Mouse (Mus musculus): ENCODE results near the gene Pbx1.

Pbx1 gene

DNA sequence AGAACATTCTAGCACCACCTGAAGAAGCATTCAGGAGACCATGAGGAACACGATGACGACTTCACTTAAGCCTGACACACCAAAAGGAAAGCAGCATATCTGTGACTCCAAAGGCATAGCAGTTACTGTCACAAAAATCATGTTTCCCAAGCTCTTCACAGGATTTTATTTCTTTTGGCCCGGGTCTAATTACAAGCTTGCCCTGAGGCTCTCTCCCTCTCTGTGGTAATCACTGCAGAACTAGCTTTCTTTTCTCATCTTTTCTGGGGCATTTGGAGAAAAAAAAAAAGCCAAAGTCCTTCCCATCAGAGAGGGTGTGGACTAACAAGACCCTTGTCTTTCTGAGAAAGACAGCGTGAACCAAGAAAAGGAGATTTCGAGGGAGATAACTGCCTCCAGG lies 87.8 kb downstream of the Pbx1 start:
- no peak for DNase-seq (ENCODE audit: low spot score in 2 of 2)

GRCm38 (mm10) chr1:168342269-168342668 lies 89.8 kb downstream of the Pbx1 start:
- DNase-seq (ENCODE audit: low spot score in 2 of 2), result no peak

- no peak for DNase-seq (ENCODE audit: low spot score in 2 of 2)
Measured at GRCm38 (mm10) chr1:168341863-168342262, 90.2 kb downstream of the Pbx1 start.

DNA sequence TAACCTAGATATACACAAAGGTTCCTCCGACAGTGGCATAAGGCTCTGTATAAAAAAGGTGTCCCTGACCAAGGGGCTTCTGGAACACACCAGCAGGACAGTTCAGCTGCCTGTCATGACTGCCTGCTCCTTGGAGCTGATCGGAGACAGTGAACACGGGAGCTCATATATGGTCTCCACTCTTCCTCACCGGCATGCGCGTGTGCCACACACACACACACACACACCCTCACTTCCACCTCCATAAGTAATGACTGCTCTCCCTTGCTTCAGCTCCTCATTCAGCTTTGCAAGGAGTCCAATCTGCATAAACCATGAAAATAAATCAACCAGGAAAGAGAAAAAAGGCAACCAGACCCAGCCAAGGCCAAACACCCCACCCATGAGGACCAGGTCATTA lies 90.7 kb downstream of the Pbx1 start:
- DNase-seq (ENCODE audit: low spot score in 2 of 2), result no peak

DNA sequence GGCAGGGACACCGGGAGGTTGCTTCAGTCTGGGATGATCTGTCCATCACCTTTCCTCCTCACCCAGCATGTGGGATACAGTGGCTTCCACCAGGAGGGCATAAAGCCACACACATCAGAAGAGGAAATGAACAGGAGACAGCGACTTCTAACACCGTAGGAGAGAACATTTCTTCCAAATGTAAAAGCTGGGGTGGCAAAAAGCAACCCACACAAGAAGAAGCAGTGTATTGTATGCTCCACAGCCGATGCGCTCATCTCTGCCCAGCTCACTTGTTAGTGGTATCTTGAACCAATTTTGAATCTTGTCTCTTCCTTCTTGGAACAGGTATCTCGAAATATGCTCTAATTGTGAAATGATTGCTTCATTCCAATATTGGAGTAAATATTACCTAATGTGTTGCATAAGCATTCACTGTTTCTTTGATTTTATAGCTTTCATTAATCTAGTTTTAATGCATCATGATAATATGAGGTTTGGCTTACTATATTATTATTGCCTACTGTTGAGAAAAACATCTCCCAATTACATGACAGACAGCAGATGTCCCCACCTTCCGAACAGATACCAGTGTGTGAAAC lies 95.7 kb downstream of the Pbx1 start:
- no peak for DNase-seq (ENCODE audit: low spot score in 2 of 2)

- DNase-seq (ENCODE audit: low spot score in 2 of 2), result no peak
Measured at GRCm38 (mm10) chr1:168334831-168335574, 97.1 kb downstream of the Pbx1 start.

- DNase-seq (ENCODE audit: low spot score in 2 of 2), result no peak
Measured at GRCm38 (mm10) chr1:168332056-168332455, 100.0 kb downstream of the Pbx1 start.

GRCm38 (mm10) chr1:168328236-168328605 lies 103.8 kb downstream of the Pbx1 start:
- no peak for DNase-seq (ENCODE audit: low spot score in 2 of 2)

- DNase-seq (ENCODE audit: low spot score in 2 of 2), result no peak
Measured at GRCm38 (mm10) chr1:168327405-168328235, 104.5 kb downstream of the Pbx1 start.

DNA sequence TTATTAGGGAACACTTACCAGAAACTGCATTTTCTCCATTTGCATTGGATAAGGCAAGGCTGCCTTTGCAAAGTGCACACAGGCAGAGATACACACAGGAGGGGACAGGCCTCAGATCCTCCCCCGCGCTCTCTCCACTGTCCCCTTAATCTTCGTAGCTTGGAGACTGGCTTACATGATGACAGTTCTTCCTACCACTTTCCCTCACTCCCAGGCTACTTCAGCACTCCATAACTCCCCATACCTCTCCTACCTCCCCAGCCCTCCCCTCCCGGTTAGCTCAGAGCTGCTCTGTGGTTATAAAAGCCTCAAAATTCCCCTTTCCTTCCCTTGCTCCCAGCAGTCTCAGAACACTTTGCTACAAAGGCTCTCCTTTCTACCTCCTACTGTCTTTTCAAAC lies 106.3 kb downstream of the Pbx1 start:
- DNase-seq (ENCODE audit: low spot score in 2 of 2), result no peak

- no peak for DNase-seq (ENCODE audit: low spot score in 2 of 2)
Measured at GRCm38 (mm10) chr1:168324306-168325085, 107.6 kb downstream of the Pbx1 start.

DNA sequence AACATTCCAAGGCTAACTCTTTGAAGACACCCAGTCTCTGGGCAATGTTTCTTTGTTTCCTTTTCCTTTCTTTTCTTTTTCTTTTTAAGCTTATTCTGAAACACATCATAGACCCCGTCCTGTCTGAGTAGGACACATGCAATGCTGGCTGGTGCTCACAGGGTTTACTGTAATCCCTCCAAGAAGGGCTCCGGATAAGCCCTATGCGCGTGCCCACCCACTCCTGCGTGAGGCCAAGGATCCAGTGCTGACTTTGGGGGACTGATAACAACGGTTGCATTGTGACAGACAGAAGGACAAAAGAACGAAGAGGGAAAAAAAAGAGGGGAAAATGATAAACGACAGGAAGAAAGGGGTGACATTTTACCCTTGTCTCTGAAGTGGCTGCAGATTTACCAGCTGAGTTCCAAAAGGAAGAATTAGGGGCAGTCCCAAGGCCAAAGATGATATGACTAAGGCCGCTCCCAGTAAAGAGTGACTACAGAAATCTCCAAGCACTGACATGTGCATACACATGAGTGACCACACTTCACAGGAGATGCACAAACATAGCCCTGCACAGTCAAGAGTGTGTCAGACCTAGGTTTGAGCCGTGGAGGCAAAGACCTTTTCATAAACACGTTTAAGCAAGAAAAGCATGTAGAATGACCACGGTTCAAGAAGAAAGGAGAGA lies 108.5 kb downstream of the Pbx1 start:
- no peak for DNase-seq (ENCODE audit: low spot score in 2 of 2)

DNA sequence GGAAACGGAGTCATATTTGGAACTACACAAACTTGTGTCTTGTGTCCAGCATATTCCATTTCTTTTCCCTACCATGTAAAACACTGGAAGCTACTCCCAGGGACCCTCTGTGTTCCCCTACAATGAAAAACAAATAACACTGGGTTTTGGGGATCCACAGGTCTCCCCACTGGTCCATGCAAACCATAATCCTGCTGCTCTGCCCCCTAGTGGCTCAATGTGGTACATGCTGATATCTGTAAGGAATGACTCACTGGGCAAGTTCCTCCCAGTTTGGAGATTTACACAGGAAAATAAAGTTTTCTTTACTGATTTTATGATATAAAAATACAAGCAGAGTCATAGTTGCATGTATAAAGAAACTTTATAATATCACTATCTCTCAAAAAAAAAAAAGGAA lies 109.2 kb downstream of the Pbx1 start:
- no peak for DNase-seq (ENCODE audit: low spot score in 2 of 2)

- no peak for DNase-seq (ENCODE audit: low spot score in 2 of 2)
Measured at GRCm38 (mm10) chr1:168319695-168320094, 112.4 kb downstream of the Pbx1 start.

- no peak for DNase-seq (ENCODE audit: low spot score in 2 of 2)
Measured at GRCm38 (mm10) chr1:168318899-168319469, 113.1 kb downstream of the Pbx1 start.

DNA sequence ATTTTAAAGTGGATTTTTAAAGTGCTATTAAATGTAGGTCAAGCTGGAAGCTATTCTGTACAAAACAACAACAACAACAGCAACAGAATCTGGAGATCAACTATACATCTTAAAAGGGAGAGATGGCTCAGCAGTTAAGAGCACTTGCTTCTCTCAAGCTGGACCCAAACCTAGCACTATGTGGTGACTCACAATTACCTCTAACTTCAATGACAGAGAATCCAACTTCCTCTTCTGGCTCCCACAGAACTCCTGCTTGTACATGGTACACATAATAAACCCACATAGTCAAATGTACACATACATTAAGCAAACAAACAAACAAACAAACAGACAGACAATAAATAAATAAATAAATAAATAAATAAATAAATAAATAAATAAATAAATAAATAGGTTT lies 118.3 kb downstream of the Pbx1 start:
- no peak for DNase-seq (ENCODE audit: low spot score in 2 of 2)

GRCm38 (mm10) chr1:168312710-168313447 lies 119.2 kb downstream of the Pbx1 start:
- DNase-seq (ENCODE audit: low spot score in 2 of 2), result no peak

- DNase-seq (ENCODE audit: low spot score in 2 of 2), result no peak
Measured at GRCm38 (mm10) chr1:168309101-168309521, 123.0 kb downstream of the Pbx1 start.

DNA sequence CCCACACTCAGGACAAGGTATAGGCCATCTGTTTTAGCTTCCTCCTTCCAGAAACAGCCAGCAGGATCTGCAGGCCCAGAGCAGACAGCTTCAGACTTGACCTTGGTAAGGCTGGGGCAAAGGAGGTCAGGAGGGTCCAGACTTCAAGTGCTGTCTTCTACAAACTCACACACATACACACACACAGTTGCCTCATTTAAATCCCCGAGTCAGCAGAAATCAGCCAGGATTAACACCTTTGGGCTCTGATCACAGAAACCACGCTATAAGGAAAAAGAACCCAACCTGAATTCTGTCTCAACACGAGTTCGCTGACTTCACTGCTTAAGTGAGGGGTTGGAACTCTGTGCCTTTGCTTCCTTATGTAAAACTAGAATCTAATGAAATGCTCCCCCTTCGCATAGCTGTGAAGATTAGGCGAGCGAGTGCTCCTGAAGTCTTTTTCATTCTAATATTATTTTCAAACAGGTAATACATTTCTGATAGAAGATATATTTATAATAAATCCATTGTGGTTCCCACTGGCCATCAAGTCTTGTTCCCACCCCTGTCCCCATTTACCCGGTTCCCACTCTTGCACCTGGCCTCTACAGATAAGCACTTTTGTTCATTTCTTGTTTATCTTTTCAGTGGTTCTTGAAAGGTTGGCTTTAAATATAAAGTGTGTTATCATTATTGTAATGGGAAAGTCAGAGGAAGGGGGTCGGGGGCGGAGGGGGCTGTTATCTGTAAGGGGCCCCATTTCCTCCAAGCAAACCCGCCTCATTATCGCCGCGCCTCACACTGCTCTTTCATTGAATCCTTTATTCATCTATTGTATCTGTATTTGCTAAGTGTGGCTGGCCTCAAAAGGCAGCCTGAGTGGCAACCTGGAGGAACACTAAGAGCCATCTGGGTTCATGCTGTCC lies 124.5 kb downstream of the Pbx1 start:
- no peak for DNase-seq (ENCODE audit: low spot score in 2 of 2)
